Mouse (Mus musculus) ovary, postnatal 36 days (tissue): ENCODE measurements around the gene Zfhx3.

ENCODE experiments used
- DNase-seq: peaks from one replicate; pipeline ENCODE4 v3.0.0; 2022; ENCODE audit warnings: low spot score, mixed read lengths

Zfhx3 gene

GRCm38 (mm10) chr8:108241041-108241690, 298.7 kb downstream of the Zfhx3 start:
- DNase-seq = no peak

- DNase-seq = no peak
Observed at GRCm38 (mm10) chr8:108243270-108243669, 300.8 kb downstream of the Zfhx3 start.

- DNase-seq = no peak
Observed at GRCm38 (mm10) chr8:108244636-108245494, 302.4 kb downstream of the Zfhx3 start.

- no peak for DNase-seq
Observed at GRCm38 (mm10) chr8:108245575-108245974, 303.1 kb downstream of the Zfhx3 start.

DNA sequence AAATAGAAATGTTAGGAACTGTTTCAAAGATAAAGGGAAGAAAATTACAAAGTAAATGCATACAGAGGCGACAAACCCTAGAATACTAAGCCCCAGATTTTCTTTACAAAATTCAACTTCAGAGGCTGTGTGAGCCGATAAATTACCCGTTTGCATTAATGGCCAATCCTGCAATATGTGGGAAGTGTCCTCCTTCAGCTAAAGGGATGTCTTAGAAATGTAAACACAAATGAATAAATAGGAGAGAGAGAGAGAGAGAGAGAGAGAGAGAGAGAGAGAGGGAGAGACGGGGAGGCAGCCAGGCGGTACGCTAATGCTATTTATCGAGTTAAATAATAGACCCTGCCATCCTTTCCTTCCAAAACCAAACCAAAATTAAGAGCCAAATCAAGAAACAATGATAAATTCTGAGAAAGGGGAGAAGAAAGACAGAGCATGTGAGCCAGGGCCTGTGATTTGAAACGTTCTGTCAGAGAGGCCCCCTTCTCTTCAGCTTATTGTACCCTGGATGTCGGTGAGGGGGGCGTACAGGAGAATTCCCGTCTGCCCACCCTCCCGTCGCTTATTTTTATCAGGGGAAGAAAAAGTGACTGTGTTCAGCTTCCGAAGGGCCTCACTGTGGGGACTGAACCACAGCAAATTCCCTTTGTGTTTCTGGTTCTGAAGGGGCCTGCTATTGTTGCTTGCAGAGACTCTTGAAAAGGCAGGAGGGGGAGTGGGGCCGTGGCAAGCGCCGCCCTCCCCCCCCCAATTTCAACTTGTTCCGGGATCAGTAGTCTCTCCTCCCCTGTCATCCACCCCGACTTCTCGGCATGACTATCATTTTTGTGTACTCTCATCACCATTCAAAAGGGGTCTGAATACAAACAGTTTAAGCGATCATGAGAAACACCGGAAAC, 303.8 kb downstream of the Zfhx3 start:
- no peak for DNase-seq

GRCm38 (mm10) chr8:108246934-108247417, 304.5 kb downstream of the Zfhx3 start:
- no peak for DNase-seq

DNA sequence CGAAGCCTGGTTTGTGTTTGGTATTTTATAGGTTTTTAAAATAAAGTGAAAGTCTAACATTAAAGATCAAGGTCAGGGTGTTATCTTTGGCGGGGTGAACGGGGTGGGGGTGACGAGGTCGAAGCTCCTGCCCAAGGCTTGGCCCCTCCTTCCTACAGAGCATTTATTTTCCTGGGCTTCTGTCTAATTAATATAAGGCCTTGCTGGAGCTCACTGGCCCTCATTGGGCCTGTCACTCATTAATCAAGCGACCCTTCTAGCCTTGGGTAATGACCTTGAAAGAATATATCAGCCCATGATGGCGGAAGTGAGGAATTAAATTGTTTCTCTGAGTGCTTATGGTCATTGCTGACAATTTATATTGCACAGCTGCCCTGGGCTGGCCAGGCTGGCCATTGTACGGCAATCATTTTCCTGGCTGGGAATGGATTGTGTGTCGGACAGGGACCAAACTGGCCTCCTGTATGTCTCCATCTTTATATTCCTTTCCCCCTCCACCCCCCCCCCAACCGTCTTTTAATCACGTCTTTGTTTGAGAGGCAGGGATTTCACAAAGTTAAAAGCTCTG, 322.2 kb downstream of the Zfhx3 start:
- DNase-seq = no peak

- no peak for DNase-seq
Observed at GRCm38 (mm10) chr8:108277960-108278359, 335.5 kb downstream of the Zfhx3 start.

DNA sequence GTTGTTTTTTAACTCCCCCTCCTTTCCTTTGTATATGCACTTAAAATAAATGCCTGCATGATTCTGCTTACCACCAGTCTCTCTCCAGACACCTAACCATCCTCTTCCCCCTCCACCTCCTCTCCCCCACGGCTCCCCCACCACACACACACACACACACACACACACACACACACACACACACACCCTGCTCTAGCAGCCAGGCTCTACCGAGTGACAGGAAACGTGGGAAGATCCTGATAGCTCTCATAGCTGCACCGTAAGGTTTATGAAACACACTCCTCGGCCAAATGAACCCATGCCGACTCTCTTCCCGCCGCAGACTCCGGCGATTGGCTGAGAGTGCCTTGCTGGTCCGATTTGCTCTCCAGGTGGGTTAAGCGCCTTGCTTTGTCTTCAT, 339.5 kb downstream of the Zfhx3 start:
- no peak for DNase-seq

GRCm38 (mm10) chr8:108286117-108286516, 343.7 kb downstream of the Zfhx3 start:
- DNase-seq = no peak

GRCm38 (mm10) chr8:108300964-108301615, 358.6 kb downstream of the Zfhx3 start:
- no peak for DNase-seq

- no peak for DNase-seq
Observed at GRCm38 (mm10) chr8:108301654-108302053, 359.2 kb downstream of the Zfhx3 start.

DNA sequence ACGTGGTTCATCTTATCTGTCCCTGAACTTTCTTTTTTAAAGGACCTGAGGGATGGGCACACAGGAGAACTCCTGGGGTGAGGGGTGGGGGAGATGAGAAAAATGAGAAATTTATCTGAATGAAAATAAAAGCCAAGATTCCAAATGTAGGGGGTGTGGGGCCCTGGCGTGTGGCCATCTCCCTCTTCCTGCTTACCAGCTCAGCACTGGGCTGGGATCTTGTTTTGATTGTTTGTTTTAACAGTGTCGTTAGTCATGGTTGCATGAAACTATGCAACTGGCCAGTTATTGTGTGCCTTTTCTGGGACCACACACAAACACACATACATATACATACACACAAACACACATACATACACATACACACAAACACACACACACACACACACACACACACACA, 362.9 kb downstream of the Zfhx3 start:
- no peak for DNase-seq

DNA sequence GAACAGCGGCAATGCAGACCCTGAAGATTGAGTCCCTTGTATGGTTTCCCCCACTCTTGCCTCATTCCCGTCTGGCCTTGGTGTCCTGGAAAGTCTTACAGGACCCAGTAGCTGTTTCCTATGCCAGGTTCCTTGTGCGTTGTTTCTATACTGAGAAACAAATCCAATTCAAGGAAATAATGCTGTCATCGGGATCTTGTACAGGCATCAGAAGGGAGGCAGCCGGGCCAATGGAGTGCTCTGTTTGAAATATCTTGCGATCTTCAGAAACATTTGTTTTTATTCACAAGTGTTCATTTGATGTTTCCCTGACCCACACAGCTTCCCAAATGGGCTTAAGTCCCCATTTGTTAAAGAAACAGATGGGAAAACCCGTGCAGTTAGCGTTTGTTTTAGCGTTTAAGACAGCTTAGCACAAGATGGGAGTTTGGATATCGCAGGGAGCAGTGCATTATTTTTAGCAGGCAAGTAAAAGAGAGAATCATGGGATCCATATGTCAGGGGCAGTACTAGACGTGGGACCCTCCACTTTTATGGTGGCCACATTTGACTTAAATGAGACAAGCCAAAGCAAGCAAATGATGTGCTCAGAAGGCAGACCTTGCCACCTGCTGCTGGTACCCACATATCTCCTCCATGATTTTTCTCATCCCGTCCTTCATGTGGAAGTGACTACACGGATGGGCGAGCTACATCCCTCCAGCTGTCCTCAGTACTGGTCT, 367.2 kb downstream of the Zfhx3 start:
- DNase-seq = no peak

GRCm38 (mm10) chr8:108315046-108315445, 372.6 kb downstream of the Zfhx3 start:
- DNase-seq = no peak

DNA sequence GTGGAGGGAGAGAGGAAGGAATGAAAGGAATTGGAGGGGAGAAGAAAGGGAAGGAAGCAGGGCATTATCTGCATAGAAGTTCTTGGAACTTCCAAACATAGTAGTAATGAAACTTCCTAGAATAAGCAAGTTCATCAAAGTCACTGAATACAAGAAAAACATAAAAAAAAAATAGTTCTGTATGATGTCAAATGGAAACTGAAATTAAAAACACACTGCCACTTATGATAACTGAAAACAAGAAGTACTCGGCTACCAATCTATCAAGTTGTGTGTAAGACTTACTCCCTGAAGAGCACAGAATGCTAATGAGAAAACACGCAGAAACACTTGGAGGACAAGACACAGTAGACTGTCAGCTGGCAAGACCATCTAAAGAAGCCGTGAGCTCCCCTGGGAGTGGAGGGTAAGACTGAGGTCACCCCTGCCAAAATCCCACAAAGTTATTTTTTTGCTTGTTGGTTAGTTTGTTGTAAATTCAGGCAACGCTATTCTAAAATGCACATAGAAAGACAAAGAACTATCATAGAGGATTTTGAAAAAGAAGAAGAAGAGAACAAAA, 375.2 kb downstream of the Zfhx3 start:
- no peak for DNase-seq

DNA sequence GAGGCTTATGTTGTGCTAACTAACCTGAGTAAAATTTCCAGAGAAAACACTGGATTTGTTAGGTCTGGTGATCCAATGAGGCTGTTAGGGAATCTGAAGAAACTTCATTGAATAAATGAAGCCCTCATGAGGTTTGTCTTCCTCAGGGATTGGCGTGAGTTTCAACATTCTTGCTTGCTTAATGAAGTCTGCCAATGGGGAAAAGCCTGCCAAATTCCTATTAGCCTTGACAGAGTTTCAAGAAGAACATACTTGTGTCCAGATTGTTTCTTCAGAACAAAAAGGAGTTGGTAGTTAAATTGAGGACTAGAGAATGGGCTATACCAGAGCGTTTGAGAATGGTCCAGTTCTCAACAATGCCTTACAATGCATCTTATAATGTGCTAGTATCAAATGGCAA, 385.3 kb downstream of the Zfhx3 start:
- DNase-seq = no peak

- DNase-seq = no peak
Observed at GRCm38 (mm10) chr8:108348352-108348751, 405.9 kb downstream of the Zfhx3 start.

GRCm38 (mm10) chr8:108348776-108349175, 406.3 kb downstream of the Zfhx3 start:
- no peak for DNase-seq

DNA sequence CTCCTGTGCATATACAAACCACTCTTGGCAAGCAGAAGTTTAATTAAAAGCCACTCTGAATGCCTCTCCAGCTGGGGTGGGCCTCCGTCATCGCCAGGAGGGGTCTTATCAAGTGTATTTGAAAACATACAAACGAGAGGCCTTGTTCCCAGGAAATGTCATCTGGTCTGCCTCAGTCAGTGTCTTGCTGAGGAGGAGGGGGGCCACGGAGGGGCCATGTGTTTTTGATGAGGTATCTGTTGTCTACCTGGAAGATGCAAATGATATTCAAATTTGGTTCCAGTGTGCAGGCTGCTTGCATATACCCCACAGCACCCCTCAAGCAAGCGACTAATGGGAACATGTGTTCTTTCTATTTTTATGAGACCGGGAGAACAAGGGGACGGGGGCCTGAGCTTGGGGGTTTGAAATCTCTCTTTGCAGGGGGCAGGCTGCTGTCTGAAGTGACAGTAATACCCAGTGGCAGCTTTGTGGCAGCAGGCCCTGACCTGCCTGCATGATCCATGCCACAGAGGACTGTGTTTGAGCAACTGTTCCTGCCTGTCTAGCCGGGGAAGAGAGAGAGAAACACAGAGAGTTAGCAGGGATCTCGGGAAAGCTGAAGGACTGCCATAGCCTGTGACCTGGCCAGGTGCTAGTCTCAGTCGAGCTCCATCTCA, 412.8 kb downstream of the Zfhx3 start:
- no peak for DNase-seq
